Mouse (Mus musculus) heart, postnatal 0 days (tissue): ENCODE measurements at regions not wholly inside any gene's neighbourhood (a gene's known extent, or its start where the extent isn't known, plus 50 kb on each side); places are given as distances from the start of the nearest gene placed in this dataset.

ENCODE experiments used
- ATAC-seq: fragments of 200-750 bp; cut with Nextera tagmentation; 2 replicates; pipeline ENCODE4 v1.8.0; 2017; ENCODE audit warnings: low read depth, moderate number of reproducible peaks, moderate library complexity; ENCODE audit not compliant: insufficient read depth
- DNase-seq: peaks from one replicate; pipeline ENCODE4 v3.0.0-alpha.2; 2016; ENCODE audit warnings: low spot score
- H3K27ac ChIP-seq: fragments of 300-500 bp; sonication (generic); 2 replicates; pipeline ENCODE4 v1.5.1; 2014; ENCODE audit warnings: low read depth, mild to moderate bottlenecking
- H3K27me3 ChIP-seq: fragments of 300-500 bp; sonication (generic); 2 replicates; pipeline ENCODE4 v1.6.1; 2014; ENCODE audit warnings: low read length, mixed read lengths; ENCODE audit not compliant: control insufficient read depth, insufficient read depth
- H3K36me3 ChIP-seq: fragments of 300-500 bp; sonication (generic); replicated peaks from 2 replicates; pipeline ENCODE4 v1.6.1; 2014; ENCODE audit warnings: low read length, mixed read lengths; ENCODE audit not compliant: control insufficient read depth, insufficient read depth
- H3K4me1 ChIP-seq: fragments of 300-500 bp; sonication (generic); 2 replicates; pipeline ENCODE4 v1.6.1; 2014; ENCODE audit warnings: antibody characterized with exemption; ENCODE audit not compliant: control insufficient read depth, insufficient read depth
- H3K4me2 ChIP-seq: fragments of 300-500 bp; sonication (generic); 2 replicates; pipeline ENCODE4 v1.6.1; 2014; ENCODE audit warnings: low read depth, mild to moderate bottlenecking, low read length, moderate library complexity
- H3K4me3 ChIP-seq: fragments of 300-500 bp; sonication (generic); 2 replicates; pipeline ENCODE4 v1.5.1; 2014; ENCODE audit warnings: low read depth, low read length
- H3K9ac ChIP-seq: fragments of 300-500 bp; sonication (generic); replicated peaks from 2 replicates; pipeline ENCODE4 v1.6.1; 2014; ENCODE audit warnings: low read depth, low read length, mixed read lengths
- H3K9me3 ChIP-seq: fragments of 300-500 bp; sonication (generic); replicated peaks from 2 replicates; pipeline ENCODE4 v1.6.1; 2016; ENCODE audit warnings: low read length; ENCODE audit not compliant: control insufficient read depth
- CTCF ChIP-seq: IDR thresholded peaks from 2 replicates; pipeline ENCODE4 v1.5.1; 2016; ENCODE audit warnings: antibody characterized with exemption, control low read depth, low read depth
- EP300 ChIP-seq: IDR thresholded peaks from 2 replicates; pipeline ENCODE4 v1.6.1; 2016; ENCODE audit warnings: antibody characterized with exemption, low read depth
- WGBS: fragments of 180-500 bp; shearing (Covaris S2); extraction: QIAGEN DNeasy Blood & Tissue Kit; methylation state at CpG from one replicate; pipeline ENCODE4 v1.1.7; 2014; 5-methylcytosine and 5-hydroxymethylcytosine counted together

GRCm38 (mm10) chr5:75342599-75342998 is 190.5 kb downstream of the Pdgfra start:
- 67% methylated on average over 7 of the region's 7 CpGs for WGBS
- TF ChIP-seq EP300 (no peak), CTCF (no peak)
- no peak for ATAC-seq

GRCm38 (mm10) chr5:75346836-75347773 is 195.0 kb downstream of the Pdgfra start:
- H3K27ac ChIP-seq: no peak overlapping the region
- WGBS: 52% methylated on average over 11 of the region's 11 CpGs
- no peak for ATAC-seq
- no peaks in the 10 kb centered on the region for H3K27me3 ChIP-seq
- DNase-seq: no peak
- H3K36me3 ChIP-seq: no peaks in the 10 kb centered on the region
- H3K9ac ChIP-seq: no peak overlapping the region
- TF ChIP-seq CTCF (no peak), EP300 (no peak)
- H3K4me3 ChIP-seq: no peak overlapping the region
- no peaks in the 10 kb centered on the region for H3K9me3 ChIP-seq
- no peak overlapping the region for H3K4me2 ChIP-seq
- no peaks in the 10 kb centered on the region for H3K4me1 ChIP-seq

More at GRCm38 (mm10) chr5:75342599-75342998, 190.5 kb downstream of the Pdgfra start:
- H3K36me3 ChIP-seq: no peaks in the 10 kb centered on the region
- H3K9ac ChIP-seq: no peak overlapping the region
- H3K4me1 ChIP-seq: no peaks in the 10 kb centered on the region
- H3K27ac ChIP-seq: no peak overlapping the region
- no peak overlapping the region for H3K4me3 ChIP-seq
- no peaks in the 10 kb centered on the region for H3K27me3 ChIP-seq
- no peak overlapping the region for H3K4me2 ChIP-seq
- no peak for DNase-seq
- H3K9me3 ChIP-seq: no peaks in the 10 kb centered on the region

- no peak for ATAC-seq
- no peak for TF ChIP-seq EP300
- TF ChIP-seq CTCF: no peak
- H3K4me1 ChIP-seq: no peaks in the 10 kb centered on the region
- no peak overlapping the region for H3K4me3 ChIP-seq
- WGBS: 62% methylated on average over 5 of the region's 5 CpGs
- H3K27me3 ChIP-seq: no peaks in the 10 kb centered on the region
- H3K9me3 ChIP-seq: no peaks in the 10 kb centered on the region
- no peak overlapping the region for H3K9ac ChIP-seq
- H3K36me3 ChIP-seq: no peaks in the 10 kb centered on the region
- no peak overlapping the region for H3K27ac ChIP-seq
- H3K4me2 ChIP-seq: no peak overlapping the region
- DNase-seq: no peak
Observed at GRCm38 (mm10) chr5:75347774-75348116, 195.7 kb downstream of the Pdgfra start.

GRCm38 (mm10) chr5:75355266-75355665 is 203.2 kb downstream of the Pdgfra start:
- Histone ChIP-seq H3K4me1 (no peaks in the 10 kb centered on the region), H3K9me3 (no peaks in the 10 kb centered on the region)

GRCm38 (mm10) chr5:75358869-75359268 is 206.8 kb downstream of the Pdgfra start:
- WGBS: 70% methylated on average over 5 of the region's 5 CpGs
- TF ChIP-seq CTCF: no peak
- TF ChIP-seq EP300: no peak
- Histone ChIP-seq H3K36me3 (no peaks in the 10 kb centered on the region), H3K27me3 (no peaks in the 10 kb centered on the region), H3K4me1 (no peaks in the 10 kb centered on the region), H3K9ac (no peak overlapping the region), H3K9me3 (no peaks in the 10 kb centered on the region), H3K4me2 (no peak overlapping the region), H3K4me3 (no peak overlapping the region), H3K27ac (no peak overlapping the region)
- ATAC-seq: no peak
- DNase-seq: no peak

More at GRCm38 (mm10) chr5:75355266-75355665, 203.2 kb downstream of the Pdgfra start:
- no peak overlapping the region for H3K27ac ChIP-seq
- TF ChIP-seq EP300: no peak
- TF ChIP-seq CTCF: no peak
- no peak overlapping the region for H3K4me3 ChIP-seq
- H3K27me3 ChIP-seq: no peaks in the 10 kb centered on the region
- ATAC-seq (no peak), DNase-seq (no peak)
- no peak overlapping the region for H3K4me2 ChIP-seq
- H3K36me3 ChIP-seq: no peaks in the 10 kb centered on the region
- H3K9ac ChIP-seq: no peak overlapping the region
- 74% methylated on average over 1 of the region's 1 CpGs for WGBS
